In the genomic region with DNA sequence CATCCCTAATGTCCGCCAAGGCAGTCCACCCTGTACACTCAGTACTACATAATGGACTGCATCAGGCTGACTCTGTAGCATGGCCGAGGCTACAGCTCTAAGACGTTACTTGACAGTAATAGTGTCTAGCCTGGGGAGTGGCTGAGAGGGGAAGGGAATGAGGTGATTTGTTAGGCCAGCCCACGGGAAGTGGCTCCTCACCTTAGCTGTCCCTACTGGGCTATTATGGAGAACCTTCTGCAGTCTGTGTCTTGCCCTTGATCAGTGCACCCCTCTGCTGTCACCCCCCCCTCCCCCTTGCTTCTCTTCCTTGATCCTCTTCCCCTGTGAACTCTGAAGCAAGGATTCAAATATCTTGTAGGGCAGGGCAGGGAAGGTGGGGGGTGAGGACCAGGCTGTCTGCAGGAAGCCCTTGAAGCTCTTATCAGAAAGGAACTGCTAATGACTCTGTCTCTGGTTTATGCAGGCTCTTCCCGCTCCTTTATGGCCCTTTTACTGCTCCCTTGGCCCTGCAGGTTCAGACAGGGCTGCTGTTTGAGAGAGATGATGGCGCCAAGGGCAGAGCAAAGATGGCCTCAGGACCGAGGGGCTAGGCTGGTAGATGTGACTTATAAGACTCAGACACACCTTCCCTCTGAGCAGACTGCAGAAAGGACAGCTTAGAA, we compare ENCODE assay signal across 21 mouse cellular contexts. TPM values are rescaled to one million over a fixed set of nuclear protein-coding genes. Genes with fewer than 3 reads are reported as not detected.
"Had no signal": no experiment of that assay in that cellular context is flagged by ENCODE, and none has a peak within 500 bp of the region (broad histone marks: within the 10 kb centered on the region; RNA-seq: fewer than 3 reads in every experiment).

No protein-coding gene starts in this region.

- H3K36me3 ChIP-seq: limb, embryonic 13.5 days; liver, embryonic 12.5 days; midbrain, embryonic 12.5 days; midbrain, embryonic 15.5 days had no signal

- DNase-seq: kidney, adult 11 months; kidney, adult 9 months; kidney, postnatal 14 days; kidney, postnatal 4 days; layer of hippocampus, postnatal 36 days; liver; lung, embryonic 14.5 days; right cerebral cortex, adult 18-20 months; thymus, adult 2 months; thymus, postnatal 14 days; thymus, postnatal 4 days had no signal

- H3K9me3 ChIP-seq: limb, embryonic 13.5 days; liver, embryonic 12.5 days; midbrain, embryonic 12.5 days; midbrain, embryonic 15.5 days had no signal

- H3K9ac ChIP-seq: limb, embryonic 13.5 days; liver, embryonic 12.5 days; lung, embryonic 14.5 days; midbrain, embryonic 12.5 days; midbrain, embryonic 15.5 days had no signal

- H3K4me2 ChIP-seq: limb, embryonic 13.5 days; liver, embryonic 12.5 days; lung, embryonic 14.5 days; midbrain, embryonic 12.5 days; midbrain, embryonic 15.5 days had no signal

- H3K4me3 ChIP-seq: layer of hippocampus, adult 2 months; left cerebral cortex, adult 2 months; limb, embryonic 13.5 days; liver, embryonic 12.5 days; midbrain, embryonic 12.5 days; midbrain, embryonic 15.5 days; myocyte had no signal

- ATAC-seq: liver, embryonic 12.5 days; lung, postnatal 0 days; midbrain, embryonic 15.5 days had no signal

- H3K27ac ChIP-seq: layer of hippocampus, adult 2 months; left cerebral cortex, adult 2 months; limb, embryonic 13.5 days; liver, embryonic 12.5 days; macrophage; midbrain, embryonic 12.5 days; midbrain, embryonic 15.5 days; stomach, postnatal 0 days had no signal

RNA-seq across cellular contexts. Expression of a gene that starts 13.4 kb away (rescaled TPM):
- polyA plus RNA-seq: macrophage had no signal
